ENCODE assay signal across 19 mouse cellular contexts in the genomic region with DNA sequence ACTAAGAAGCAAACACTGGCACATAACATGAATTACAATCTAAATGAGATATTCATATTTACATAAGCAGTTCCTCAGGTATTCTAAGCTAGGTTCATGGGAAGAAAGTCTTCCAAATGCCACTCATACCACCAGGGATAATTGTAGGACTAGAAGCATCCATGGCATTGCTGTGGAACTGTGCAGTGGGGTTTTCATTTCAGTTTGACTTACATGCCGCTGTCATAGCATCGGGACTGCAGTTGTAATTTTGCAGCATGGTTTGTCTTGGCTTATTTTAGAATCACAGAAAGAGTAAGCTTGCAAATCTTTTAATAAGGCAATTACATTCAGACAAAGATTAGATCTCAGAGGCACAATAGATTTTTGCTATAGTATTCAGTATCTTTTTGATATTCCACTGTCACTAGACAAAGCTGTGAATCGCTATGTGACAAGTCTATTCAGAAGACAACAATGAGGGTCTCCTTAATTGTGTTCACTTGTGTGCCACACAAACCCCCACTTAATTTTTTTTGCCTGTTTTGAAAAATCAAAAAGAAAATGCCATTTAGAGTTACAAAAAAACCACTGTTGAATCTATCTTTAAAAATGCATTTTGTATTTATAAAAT.
"Had no signal": no experiment of that assay in that cellular context is flagged by ENCODE, and none has a peak within 500 bp of the region (broad histone marks: within the 10 kb centered on the region; RNA-seq: fewer than 3 reads in every experiment).

No protein-coding gene starts in this region.

- H3K27me3 ChIP-seq: lung, embryonic 15.5 days; megakaryocyte, embryonic 14.5 days; midbrain, embryonic 13.5 days; midbrain, embryonic 15.5 days; neural tube, embryonic 12.5 days had no signal

- H3K4me1 ChIP-seq: lung, embryonic 15.5 days; megakaryocyte, embryonic 14.5 days; midbrain, embryonic 15.5 days; neural tube, embryonic 12.5 days had no signal

- H3K27ac ChIP-seq: lung, embryonic 15.5 days; macrophage; midbrain, embryonic 13.5 days; midbrain, embryonic 15.5 days; neural tube, embryonic 12.5 days had no signal

- H3K9me3 ChIP-seq: lung, embryonic 15.5 days; megakaryocyte, embryonic 14.5 days; midbrain, embryonic 13.5 days; midbrain, embryonic 15.5 days; neural tube, embryonic 12.5 days had no signal

- H3K36me3 ChIP-seq: lung, embryonic 15.5 days; midbrain, embryonic 13.5 days; midbrain, embryonic 15.5 days; neural tube, embryonic 12.5 days had no signal

- H3K9ac ChIP-seq: lung, embryonic 15.5 days; midbrain, embryonic 13.5 days; midbrain, embryonic 15.5 days; neural tube, embryonic 12.5 days had no signal

- H3K4me3 ChIP-seq: lung, embryonic 15.5 days; megakaryocyte, embryonic 14.5 days; midbrain, embryonic 13.5 days; midbrain, embryonic 15.5 days; neural tube, embryonic 12.5 days had no signal

- DNase-seq: lung, adult 2 months; lung, postnatal 14 days; lung, postnatal 36 days; retina, postnatal 1 day; right cerebral cortex, adult 18-20 months; right cerebral cortex, postnatal 25 days; right cerebral cortex, postnatal 4 days; spleen, adult 18-20 months; thymus, adult 18-20 months; thymus, postnatal 14 days; thymus, postnatal 36 days had no signal

- H3K4me2 ChIP-seq: lung, embryonic 15.5 days; midbrain, embryonic 11.5 days; midbrain, embryonic 13.5 days; midbrain, embryonic 15.5 days; neural tube, embryonic 12.5 days had no signal

- ATAC-seq: lung, postnatal 0 days; midbrain, embryonic 13.5 days; midbrain, embryonic 15.5 days had no signal
